Mouse (Mus musculus) v-Abl transformed pro-B cells (cell line): ENCODE data around the gene Diaph2.
"Not testable (repeated sequence)": the region's sequence is repeated elsewhere in the genome, so short reads cannot be mapped to it uniquely, and the experiment has no call there.

Source experiments
- in situ Hi-C, 2 experiments: fragments of 400-800 bp; cut with MboI; formaldehyde crosslinking; loops; one replicate each; pipeline ENCODE4 v1.15.1; 2025; ENCODE audit not compliant: unreplicated experiment in 2 of 2

Diaph2 gene

GRCm38 (mm10) chrX:130253664-130254063, 504.1 kb downstream of the Diaph2 start:
- in situ Hi-C loops, result no loop called here

DNA sequence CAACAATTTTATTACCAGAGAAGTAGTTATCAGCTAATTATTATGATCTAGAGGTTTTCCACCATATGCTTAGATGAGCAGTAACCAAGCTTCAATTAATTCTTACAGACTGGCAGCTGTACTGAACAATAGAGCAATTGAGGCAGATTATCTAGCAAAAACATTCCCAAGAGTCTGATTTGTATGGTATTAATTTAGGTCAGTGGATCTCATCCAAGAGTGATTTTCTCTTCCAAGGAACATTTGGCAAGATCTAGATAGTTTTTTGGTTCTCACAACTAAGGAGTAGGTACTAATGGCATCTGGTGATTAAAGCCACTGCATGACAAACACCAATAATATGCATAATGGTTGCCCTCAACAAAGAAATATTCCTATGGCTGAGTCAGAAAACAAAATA, 516.2 kb downstream of the Diaph2 start:
- in situ Hi-C loops, result no loop called here

- in situ Hi-C loops, result no loop called here
Observed at GRCm38 (mm10) chrX:130279144-130279543, 529.6 kb downstream of the Diaph2 start.

DNA sequence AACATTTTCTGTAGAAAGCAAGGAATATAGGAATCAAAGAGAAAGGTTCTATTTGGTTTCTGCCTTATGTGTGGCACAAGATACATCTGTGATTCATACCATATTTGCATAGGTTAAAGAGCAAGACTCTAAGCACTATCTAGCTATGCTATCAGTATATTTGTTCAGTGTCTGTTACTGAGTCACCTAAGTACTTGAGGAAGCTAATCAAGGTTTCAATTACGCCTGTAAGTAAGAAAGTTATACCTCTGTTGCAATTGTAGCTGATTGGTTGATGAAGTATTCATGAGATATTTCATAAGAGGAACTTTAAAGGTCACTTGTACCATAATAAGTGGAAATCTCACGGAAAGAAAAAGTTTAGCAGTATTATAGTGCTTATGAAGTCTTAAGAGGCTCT, 531.9 kb downstream of the Diaph2 start:
- in situ Hi-C loops, result no loop called here

DNA sequence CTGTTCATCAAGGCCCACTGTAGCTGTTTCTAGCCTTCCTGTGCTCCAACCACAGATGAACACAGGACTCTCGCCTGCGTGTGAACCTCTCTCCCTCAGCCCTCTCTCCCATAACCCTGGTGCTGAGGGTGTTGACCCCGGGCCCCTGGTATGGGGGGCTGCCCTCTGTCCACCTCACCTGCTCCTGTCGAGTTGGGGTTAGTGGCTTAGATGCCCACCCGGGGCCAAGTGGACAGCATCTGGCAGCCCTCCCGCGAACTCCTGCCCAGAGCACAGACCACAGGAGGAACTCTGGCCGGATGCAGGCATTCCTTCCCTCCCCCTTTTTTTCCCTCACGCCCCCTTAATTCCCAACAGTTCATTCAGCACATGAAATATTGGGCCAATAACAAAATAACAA, 537.5 kb downstream of the Diaph2 start:
- in situ Hi-C loops, result no loop called here

DNA sequence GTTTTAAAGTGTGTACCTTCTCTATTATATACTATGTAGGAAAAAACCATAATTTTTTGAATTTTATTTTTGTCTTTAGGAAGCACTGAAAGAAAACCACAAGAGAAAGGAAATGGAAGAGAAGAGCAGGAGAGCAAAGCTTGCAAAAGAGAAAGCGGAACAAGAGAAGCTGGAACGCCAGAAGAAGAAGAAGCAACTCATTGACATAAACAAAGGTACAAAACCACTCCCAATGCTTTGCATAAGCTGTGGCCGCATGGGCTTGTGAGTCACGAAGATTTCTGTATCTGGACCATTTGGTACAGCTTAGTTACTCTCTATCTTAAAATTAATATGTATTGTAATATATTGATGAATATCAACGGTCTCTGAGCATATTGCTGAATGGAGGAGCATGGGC, 540.2 kb downstream of the Diaph2 start:
- in situ Hi-C loops, result no loop called here

GRCm38 (mm10) chrX:130350808-130351435, 601.4 kb downstream of the Diaph2 start:
- in situ Hi-C loops, result no loop called here

DNA sequence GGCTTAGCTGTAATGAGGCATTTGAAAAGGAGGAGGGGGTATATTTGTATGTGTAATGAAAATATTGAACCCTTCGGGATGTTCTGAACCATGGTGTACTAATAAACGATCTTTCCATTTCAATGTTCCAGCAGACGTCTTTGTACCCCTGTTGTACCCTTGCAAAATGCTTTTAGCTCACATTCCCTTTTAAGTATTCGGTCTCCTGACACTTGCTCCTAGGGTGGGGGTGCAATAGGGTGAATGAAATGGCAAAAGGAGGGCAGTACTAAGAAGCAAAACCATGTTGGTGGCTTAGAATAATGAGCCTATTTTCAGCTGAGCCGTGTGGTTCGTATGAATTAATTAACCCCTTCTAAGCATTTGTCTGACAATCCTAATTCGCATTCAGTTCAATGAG, 601.9 kb downstream of the Diaph2 start:
- in situ Hi-C loops, result no loop called here

DNA sequence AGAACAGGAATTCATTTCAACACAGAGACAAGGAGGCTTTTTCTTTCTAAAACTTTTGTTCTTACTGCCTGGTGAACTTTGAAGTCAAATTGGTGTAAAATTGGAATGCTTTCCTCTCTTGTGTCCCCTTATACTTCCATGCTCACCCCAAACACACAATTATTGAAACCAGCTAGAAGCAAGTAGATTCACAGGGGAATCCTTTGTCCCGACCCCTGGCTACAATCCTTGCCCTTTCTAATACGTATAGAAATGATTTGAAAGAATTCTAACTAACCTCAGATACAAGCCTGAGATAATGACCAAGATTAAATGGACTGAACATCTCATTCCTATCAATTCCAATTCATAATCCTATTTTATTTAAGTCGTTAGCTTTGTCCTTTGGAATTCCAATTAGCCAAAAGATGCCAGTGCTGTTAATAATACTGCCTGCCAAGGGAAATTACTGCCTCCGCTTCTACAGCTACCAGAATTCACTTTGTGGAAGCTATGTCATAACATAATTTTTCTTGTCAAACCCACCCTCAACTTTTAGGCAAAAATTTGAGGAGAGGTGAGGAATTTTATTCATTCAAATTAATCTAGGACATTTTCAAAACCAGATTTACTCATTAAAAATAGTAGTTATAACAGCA, 644.1 kb downstream of the Diaph2 start:
- in situ Hi-C loops, result no loop called here

GRCm38 (mm10) chrX:130403214-130403613, 653.7 kb downstream of the Diaph2 start:
- in situ Hi-C loops, result no loop called here

GRCm38 (mm10) chrX:130407471-130407870, 657.9 kb downstream of the Diaph2 start:
- in situ Hi-C loops, result not testable (repeated sequence)

DNA sequence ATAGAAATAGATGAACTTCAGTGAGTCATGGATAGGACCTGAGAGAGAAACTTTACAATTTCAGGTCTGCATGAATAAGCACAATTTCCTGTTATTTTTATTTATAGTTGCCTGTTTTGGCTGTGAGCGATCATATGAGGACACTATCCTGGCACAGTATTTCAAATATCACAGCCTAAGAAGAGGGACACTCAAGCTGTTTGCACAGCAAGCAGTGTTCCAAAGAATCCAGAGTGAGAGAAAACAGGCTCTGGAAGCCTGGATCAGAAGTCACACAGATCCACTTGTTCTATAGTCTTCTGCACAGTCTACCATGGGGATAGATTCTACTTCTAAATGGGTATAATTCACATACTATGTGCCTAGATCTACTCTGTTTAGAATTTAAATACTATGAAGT, 659.4 kb downstream of the Diaph2 start:
- in situ Hi-C loops, result no loop called here

- in situ Hi-C loops, result no loop called here
Observed at GRCm38 (mm10) chrX:130423134-130423533, 673.6 kb downstream of the Diaph2 start.

DNA sequence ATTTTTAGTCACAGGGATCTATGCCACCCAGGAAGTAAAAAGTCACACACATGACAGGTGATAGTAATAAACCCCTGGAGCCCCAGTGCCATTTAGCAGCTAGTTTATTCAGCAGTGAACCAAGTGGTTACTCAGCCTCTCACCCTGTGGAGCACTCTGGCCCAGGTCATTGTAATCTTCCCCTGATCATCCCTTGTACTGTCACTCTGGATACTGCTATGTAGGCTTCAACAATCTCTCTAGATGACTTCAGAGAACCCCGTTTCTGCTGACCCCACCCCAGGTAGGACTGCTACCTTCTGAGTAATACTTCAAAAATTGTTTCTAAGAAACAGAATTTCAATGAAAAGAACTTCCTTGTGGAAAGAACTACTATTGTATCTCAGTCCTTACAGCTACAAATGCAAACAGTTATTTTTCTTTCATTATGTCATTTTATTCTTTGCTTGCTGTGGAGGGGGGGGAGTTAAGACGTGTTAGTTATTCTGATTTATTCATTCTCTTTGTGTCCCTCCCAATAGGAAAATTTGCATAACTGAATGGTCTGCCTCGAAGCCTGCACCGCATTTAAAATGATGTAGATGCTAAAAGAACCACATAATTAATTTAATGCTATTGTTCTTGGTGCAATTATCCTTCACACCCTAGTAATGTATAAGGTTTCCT, 702.4 kb downstream of the Diaph2 start:
- in situ Hi-C loops, result no loop called here

DNA sequence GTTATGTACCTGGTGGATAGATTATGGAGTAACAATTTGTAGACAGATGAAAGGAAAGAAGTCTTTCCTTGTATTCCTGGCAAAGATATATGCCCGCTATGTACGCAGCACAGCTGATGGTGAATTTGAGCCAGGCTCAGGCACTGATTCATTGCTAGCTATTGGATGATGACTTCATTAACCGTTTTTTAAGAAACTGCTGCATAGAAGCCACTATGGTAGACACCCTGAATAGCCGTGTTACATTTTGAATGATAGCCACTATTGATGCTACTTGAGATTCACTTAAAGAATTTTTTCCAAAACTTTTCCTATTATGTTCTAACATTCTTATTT, 702.9 kb downstream of the Diaph2 start:
- in situ Hi-C loops, result no loop called here

DNA sequence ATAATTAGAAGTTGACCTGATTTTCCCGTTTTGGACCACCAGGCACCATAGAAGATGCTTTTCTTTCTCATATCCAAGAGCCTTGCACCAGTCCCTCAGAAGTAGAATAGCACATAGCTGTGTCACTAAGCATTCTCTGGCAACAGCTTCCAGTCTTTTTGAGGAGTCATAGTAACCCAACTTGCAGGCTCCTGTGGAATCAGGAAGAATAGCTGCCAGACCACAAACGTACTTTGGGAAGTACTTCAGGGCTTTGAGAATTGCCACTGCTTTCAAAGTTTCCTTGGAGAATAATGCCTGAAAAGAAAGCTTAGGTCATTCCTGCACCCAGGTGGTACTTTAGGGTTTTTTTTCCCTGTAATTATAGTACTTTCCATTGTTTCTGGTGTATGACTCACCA, 723.6 kb downstream of the Diaph2 start:
- in situ Hi-C loops, result no loop called here

GRCm38 (mm10) chrX:130480877-130481276, 731.3 kb downstream of the Diaph2 start:
- in situ Hi-C loops, result no loop called here

DNA sequence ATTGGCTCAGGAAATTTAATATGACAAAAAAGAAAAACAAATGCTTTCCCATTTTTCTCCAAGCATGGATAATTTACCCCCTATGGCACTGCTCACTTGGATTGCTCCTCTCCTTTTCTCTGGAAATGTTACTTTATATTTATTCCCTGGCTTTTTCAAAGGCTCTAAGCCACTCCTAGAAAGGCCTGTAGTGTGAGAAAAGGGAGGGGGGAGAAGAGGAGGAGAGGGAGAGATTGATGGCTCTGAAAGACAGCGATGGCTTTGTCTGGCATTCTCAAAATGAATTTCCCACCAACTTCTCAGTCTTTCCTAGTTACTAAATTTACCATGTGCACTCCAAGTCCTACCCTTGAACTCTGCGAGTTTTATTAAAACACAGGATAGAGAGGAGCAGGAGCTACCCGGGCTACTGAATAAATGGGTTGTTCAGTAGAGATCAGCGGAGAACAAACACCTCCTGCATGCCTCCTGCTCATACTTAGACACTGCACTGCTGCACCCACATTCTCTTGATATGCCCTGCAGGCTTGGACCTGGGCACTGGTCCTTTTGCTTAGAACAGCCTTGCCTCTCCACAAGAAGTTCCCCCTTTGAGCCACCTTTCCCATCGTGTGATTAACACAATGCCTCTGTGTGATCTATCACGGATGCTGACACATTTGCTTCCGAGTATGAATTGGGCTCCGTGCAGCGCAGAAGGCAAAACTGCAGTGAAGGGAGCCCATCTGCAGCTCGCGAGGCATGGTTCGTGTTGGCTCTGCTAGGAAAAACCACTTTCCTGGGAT, 753.3 kb downstream of the Diaph2 start:
- in situ Hi-C loops, result no loop called here

- in situ Hi-C loops, result no loop called here
Observed at GRCm38 (mm10) chrX:130503465-130503860, 753.9 kb downstream of the Diaph2 start.

- in situ Hi-C loops, result no loop called here
Observed at GRCm38 (mm10) chrX:130505626-130506025, 756.1 kb downstream of the Diaph2 start.
